Mouse (Mus musculus): ENCODE measurements around the gene Icam1. TPM values are rescaled to one million over a fixed set of nuclear protein-coding genes. Genes with fewer than 3 reads are reported as not detected.
A peak's percentile ranks its signal among the peaks of the same experiment; 100 is the strongest.
"Not testable (repeated sequence)": the region's sequence is repeated elsewhere in the genome, so short reads cannot be mapped to it uniquely, and the experiment has no call there.

The Icam1 gene
- polyA plus RNA-seq, 1 experiment from 2014 or later, result 18.6 TPM

GRCm38 (mm10) chr9:21043563-21043962, 27.8 kb downstream of the Icam1 start:
- Histone ChIP-seq H3K9ac (ENCODE audit: low read depth, low read length) (no peak overlapping the region), H3K36me3 (ENCODE audit: control insufficient read depth, insufficient read depth, low read length) (no peaks in the 10 kb centered on the region), H3K27ac (replicated peaks; ENCODE audit: low read depth, low read length) (no peak overlapping the region), H3K4me1 (ENCODE audit: control insufficient read depth, insufficient read depth, low read length) (no peaks in the 10 kb centered on the region), H3K4me3 (ENCODE audit: low read depth, low read length) (no peak overlapping the region), H3K9me3 (ENCODE audit: control insufficient read depth, low read length) (peaks cover 5% of the 10 kb centered on the region; the same call in 1 of the 2 replicates), H3K4me2 (ENCODE audit: low read depth, low read length) (no peak overlapping the region), H3K27me3 (replicated peaks; ENCODE audit: control insufficient read depth, insufficient read depth, low read length) (peaks cover 18% of the 10 kb centered on the region)
- no peak for ATAC-seq (ENCODE audit: low read depth)
- 79% methylated on average over 4 of the region's 4 CpGs for WGBS
- no peak for DNase-seq (ENCODE audit: low spot score)

GRCm38 (mm10) chr9:21044785-21045184, 29.0 kb downstream of the Icam1 start:
- not testable (repeated sequence) for H3K27ac ChIP-seq (replicated peaks; ENCODE audit: low read depth, low read length); H3K9ac ChIP-seq (ENCODE audit: low read depth, low read length); H3K36me3 ChIP-seq (ENCODE audit: control insufficient read depth, insufficient read depth, low read length); ATAC-seq (ENCODE audit: low read depth); H3K4me3 ChIP-seq (ENCODE audit: low read depth, low read length); H3K4me2 ChIP-seq (ENCODE audit: low read depth, low read length); DNase-seq (ENCODE audit: low spot score); H3K27me3 ChIP-seq (replicated peaks; ENCODE audit: control insufficient read depth, insufficient read depth, low read length); H3K4me1 ChIP-seq (ENCODE audit: control insufficient read depth, insufficient read depth, low read length); H3K9me3 ChIP-seq (ENCODE audit: control insufficient read depth, low read length)
- 43% methylated on average over 1 of the region's 1 CpGs for WGBS

- no peak overlapping the region for H3K4me2 ChIP-seq (ENCODE audit: low read depth, low read length)
- no peaks in the 10 kb centered on the region for H3K36me3 ChIP-seq (ENCODE audit: control insufficient read depth, insufficient read depth, low read length)
- no peaks in the 10 kb centered on the region for H3K4me1 ChIP-seq (ENCODE audit: control insufficient read depth, insufficient read depth, low read length)
- H3K27ac ChIP-seq (replicated peaks; ENCODE audit: low read depth, low read length), result no peak overlapping the region
- ATAC-seq (ENCODE audit: low read depth) (no peak), DNase-seq (ENCODE audit: low spot score) (no peak)
- 73% methylated on average over 3 of the region's 3 CpGs for WGBS
- no peak overlapping the region for H3K4me3 ChIP-seq (ENCODE audit: low read depth, low read length)
- H3K9ac ChIP-seq (ENCODE audit: low read depth, low read length), result no peak overlapping the region
- peaks cover 2% of the 10 kb centered on the region; the same call in 1 of the 2 replicates for H3K27me3 ChIP-seq (replicated peaks; ENCODE audit: control insufficient read depth, insufficient read depth, low read length)
- H3K9me3 ChIP-seq (ENCODE audit: control insufficient read depth, low read length), result no peaks in the 10 kb centered on the region
These were observed 29.4 kb downstream of the Icam1 start for GRCm38 (mm10) chr9:21045235-21045634.

- DNase-seq (ENCODE audit: low spot score), result no peak
- no peaks in the 10 kb centered on the region for H3K9me3 ChIP-seq (ENCODE audit: control insufficient read depth, low read length)
- H3K36me3 ChIP-seq (ENCODE audit: control insufficient read depth, insufficient read depth, low read length), result no peaks in the 10 kb centered on the region
- H3K4me3 ChIP-seq (ENCODE audit: low read depth, low read length), result no peak overlapping the region
- no peak overlapping the region for H3K9ac ChIP-seq (ENCODE audit: low read depth, low read length)
- no peaks in the 10 kb centered on the region for H3K27me3 ChIP-seq (replicated peaks; ENCODE audit: control insufficient read depth, insufficient read depth, low read length)
- WGBS, result 66% methylated on average over 10 of the region's 10 CpGs
- H3K4me1 ChIP-seq (ENCODE audit: control insufficient read depth, insufficient read depth, low read length), result no peaks in the 10 kb centered on the region
- no peak overlapping the region for H3K4me2 ChIP-seq (ENCODE audit: low read depth, low read length)
- ATAC-seq (ENCODE audit: low read depth), result no peak
- H3K27ac ChIP-seq (replicated peaks; ENCODE audit: low read depth, low read length), result no peak overlapping the region
These were observed 35.8 kb downstream of the Icam1 start for GRCm38 (mm10) chr9:21051578-21051977.

- Histone ChIP-seq H3K4me2 (ENCODE audit: low read depth, low read length) (no peak overlapping the region), H3K36me3 (ENCODE audit: control insufficient read depth, insufficient read depth, low read length) (peaks cover 51% of the 10 kb centered on the region), H3K27me3 (replicated peaks; ENCODE audit: control insufficient read depth, insufficient read depth, low read length) (no peaks in the 10 kb centered on the region), H3K4me3 (ENCODE audit: low read depth, low read length) (no peak overlapping the region), H3K9ac (ENCODE audit: low read depth, low read length) (no peak overlapping the region), H3K4me1 (ENCODE audit: control insufficient read depth, insufficient read depth, low read length) (no peaks in the 10 kb centered on the region), H3K27ac (replicated peaks; ENCODE audit: low read depth, low read length) (no peak overlapping the region), H3K9me3 (ENCODE audit: control insufficient read depth, low read length) (no peaks in the 10 kb centered on the region)
- 81% methylated on average over 2 of the region's 2 CpGs for WGBS
- ATAC-seq (ENCODE audit: low read depth) (no peak), DNase-seq (ENCODE audit: low spot score) (no peak)
These were observed 47.1 kb downstream of the Icam1 start for GRCm38 (mm10) chr9:21062928-21063327.

- no peak within 1 kb of the TSS for H3K27ac ChIP-seq (replicated peaks; ENCODE audit: low read depth, low read length)
- no peaks in the 10 kb centered on the region for H3K4me1 ChIP-seq (ENCODE audit: control insufficient read depth, insufficient read depth, low read length)
- H3K4me2 ChIP-seq (ENCODE audit: low read depth, low read length), result no peak within 1 kb of the TSS
- DNase-seq (ENCODE audit: low spot score) (no peak), ATAC-seq (ENCODE audit: low read depth) (no peak)
- H3K9ac ChIP-seq (ENCODE audit: low read depth, low read length), result no peak within 1 kb of the TSS
- 79% methylated on average over 25 of the region's 27 CpGs for WGBS
- H3K4me3 ChIP-seq (ENCODE audit: low read depth, low read length), result no peak within 1 kb of the TSS
- H3K36me3 ChIP-seq (ENCODE audit: control insufficient read depth, insufficient read depth, low read length), result peaks cover 62% of the 10 kb centered on the region
- no peaks in the 10 kb centered on the region for H3K9me3 ChIP-seq (ENCODE audit: control insufficient read depth, low read length)
- H3K27me3 ChIP-seq (replicated peaks; ENCODE audit: control insufficient read depth, insufficient read depth, low read length), result no peaks in the 10 kb centered on the region
These were observed 51.4 kb downstream of the Icam1 start, which contains the start of gene Zglp1 for GRCm38 (mm10) chr9:21067006-21067684. Gene Zglp1, minus strand, starts transcription at chr9:21067093.

- DNase-seq (ENCODE audit: low spot score) (peak; percentile 4), ATAC-seq (ENCODE audit: low read depth) (0 out of 2 replicates have a peak, but pooled peaks have one; percentile 3)
- peak overlapping the region; percentile 82 for H3K4me2 ChIP-seq (ENCODE audit: low read depth, low read length)
- peaks cover 5% of the 10 kb centered on the region for H3K4me1 ChIP-seq (ENCODE audit: control insufficient read depth, insufficient read depth, low read length)
- H3K27me3 ChIP-seq (replicated peaks; ENCODE audit: control insufficient read depth, insufficient read depth, low read length), result no peaks in the 10 kb centered on the region
- no peak overlapping the region for H3K27ac ChIP-seq (replicated peaks; ENCODE audit: low read depth, low read length)
- WGBS, result 10% methylated on average over 4 of the region's 4 CpGs
- peaks cover 48% of the 10 kb centered on the region for H3K36me3 ChIP-seq (ENCODE audit: control insufficient read depth, insufficient read depth, low read length)
- peak overlapping the region; percentile 88 for H3K9ac ChIP-seq (ENCODE audit: low read depth, low read length)
- peak overlapping the region; percentile 87 for H3K4me3 ChIP-seq (ENCODE audit: low read depth, low read length)
- H3K9me3 ChIP-seq (ENCODE audit: control insufficient read depth, low read length), result no peaks in the 10 kb centered on the region
These were observed 56.9 kb downstream of the Icam1 start for GRCm38 (mm10) chr9:21072641-21073040.

GRCm38 (mm10) chr9:21073044-21073840, 57.5 kb downstream of the Icam1 start, which contains the start of the genes Gm49373 and Fdx1l:
Gene Gm49373, minus strand, starts transcription at chr9:21073096.
Gene Fdx1l, minus strand, starts transcription at chr9:21073614.
- Histone ChIP-seq H3K4me3 (ENCODE audit: low read depth, low read length) (peak within 1 kb of the TSS; percentile 87), H3K4me2 (ENCODE audit: low read depth, low read length) (peak within 1 kb of the TSS; percentile 82), H3K4me1 (ENCODE audit: control insufficient read depth, insufficient read depth, low read length) (peaks cover 5% of the 10 kb centered on the region), H3K27ac (replicated peaks; ENCODE audit: low read depth, low read length) (peak within 1 kb of the TSS; percentile 70), H3K9ac (ENCODE audit: low read depth, low read length) (peak within 1 kb of the TSS; percentile 88), H3K27me3 (replicated peaks; ENCODE audit: control insufficient read depth, insufficient read depth, low read length) (no peaks in the 10 kb centered on the region), H3K36me3 (ENCODE audit: control insufficient read depth, insufficient read depth, low read length) (peaks cover 48% of the 10 kb centered on the region), H3K9me3 (ENCODE audit: control insufficient read depth, low read length) (no peaks in the 10 kb centered on the region)
- WGBS, result 3% methylated on average over 43 of the region's 58 CpGs
- peak; percentile 95 for DNase-seq (ENCODE audit: low spot score)
- ATAC-seq (ENCODE audit: low read depth), result peak; percentile 94

All from embryonic facial prominence, embryonic 14.5 days (tissue).